Mouse (Mus musculus) small intestine, adult 2 months (tissue): ENCODE results near the gene Inca1. TPM values are rescaled to one million over a fixed set of nuclear protein-coding genes. Genes with fewer than 3 reads are reported as not detected.
A peak's percentile ranks its signal among the peaks of the same experiment; 100 is the strongest.

Experiments used
- H3K27ac ChIP-seq: fragments of 200-500 bp; 2 replicates; pipeline ENCODE4 v1.5.1; 2012; ENCODE audit warnings: low read depth, low read length, control low read depth, inconsistent platforms; ENCODE audit not compliant: insufficient read depth
- H3K27me3 ChIP-seq: fragments of 200-500 bp; 2 replicates; pipeline ENCODE4 v1.6.1; 2012; ENCODE audit warnings: mild to moderate bottlenecking, moderate library complexity, low read length, inconsistent platforms; ENCODE audit not compliant: control insufficient read depth, insufficient read depth
- H3K36me3 ChIP-seq: fragments of 200-500 bp; 2 replicates; pipeline ENCODE4 v1.6.1; 2012; ENCODE audit warnings: mild to moderate bottlenecking, low read length, control low read depth, inconsistent platforms; ENCODE audit not compliant: control insufficient read depth, insufficient read depth
- H3K4me1 ChIP-seq: fragments of 200-500 bp; 2 replicates; pipeline ENCODE4 v1.6.1; 2012; ENCODE audit warnings: low read length, inconsistent platforms, mixed read lengths; ENCODE audit not compliant: control insufficient read depth, insufficient read depth, insufficient read length
- H3K4me3 ChIP-seq: fragments of 200-500 bp; 2 replicates; pipeline ENCODE4 v1.5.1; 2012; ENCODE audit warnings: low read depth, mild to moderate bottlenecking, control low read depth, inconsistent platforms, low read length, moderate library complexity
- CTCF ChIP-seq: fragments of 200-500 bp; IDR thresholded peaks from 2 replicates; pipeline ENCODE4 v1.5.1; 2012; ENCODE audit warnings: low read depth, mild to moderate bottlenecking, control low read depth, inconsistent platforms, low read length, moderate library complexity, mixed read lengths; ENCODE audit not compliant: insufficient replicate concordance, insufficient read length; ENCODE audit errors: extremely low read depth
- POLR2A ChIP-seq: fragments of 200-500 bp; IDR thresholded peaks from 2 replicates; pipeline ENCODE4 v1.6.1; 2012; ENCODE audit warnings: low read depth, mild to moderate bottlenecking, control low read depth, inconsistent platforms, low read length, moderate library complexity
- WGBS: fragments of 180-500 bp; shearing (Covaris S2); methylation state at CpG from one replicate; pipeline ENCODE4 v1.1.7; 2018; 5-methylcytosine and 5-hydroxymethylcytosine counted together
- polyA plus RNA-seq: library from polyadenylated mRNA; depleted of rRNA; stranded (reverse); fragments of >200 nt; gene quantifications from 2 replicates; pipeline ENCODE4 v1.2.3, GENCODE M21; 2012

The Inca1 gene
- polyA plus RNA-seq, 1 experiment, result 0.79 TPM

DNA sequence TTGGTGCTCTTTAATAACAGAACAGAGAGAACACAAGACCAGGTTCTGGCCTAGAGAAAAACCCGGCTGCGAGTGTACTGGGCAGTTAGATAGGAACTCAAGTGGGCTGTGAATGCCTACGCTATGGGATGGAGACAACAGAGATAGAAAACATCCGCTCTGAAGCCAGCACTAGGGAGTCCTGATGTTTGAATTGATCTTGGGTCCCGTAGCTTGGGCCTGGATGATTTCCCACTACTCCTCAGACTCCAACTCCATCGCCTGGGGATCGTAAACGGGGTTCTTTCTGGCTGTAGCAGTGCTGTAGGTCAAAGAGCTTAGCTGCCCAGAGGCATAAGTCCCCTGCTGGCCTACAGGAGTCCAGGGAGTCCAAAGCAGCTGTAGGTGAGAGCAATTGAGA lies 11.6 kb downstream of the Inca1 start:
- WGBS, result 29% methylated on average over 8 of the region's 8 CpGs
- peak overlapping the region; percentile 91 for H3K27ac ChIP-seq
- no peak for TF ChIP-seq CTCF
- TF ChIP-seq POLR2A, result no peak

DNA sequence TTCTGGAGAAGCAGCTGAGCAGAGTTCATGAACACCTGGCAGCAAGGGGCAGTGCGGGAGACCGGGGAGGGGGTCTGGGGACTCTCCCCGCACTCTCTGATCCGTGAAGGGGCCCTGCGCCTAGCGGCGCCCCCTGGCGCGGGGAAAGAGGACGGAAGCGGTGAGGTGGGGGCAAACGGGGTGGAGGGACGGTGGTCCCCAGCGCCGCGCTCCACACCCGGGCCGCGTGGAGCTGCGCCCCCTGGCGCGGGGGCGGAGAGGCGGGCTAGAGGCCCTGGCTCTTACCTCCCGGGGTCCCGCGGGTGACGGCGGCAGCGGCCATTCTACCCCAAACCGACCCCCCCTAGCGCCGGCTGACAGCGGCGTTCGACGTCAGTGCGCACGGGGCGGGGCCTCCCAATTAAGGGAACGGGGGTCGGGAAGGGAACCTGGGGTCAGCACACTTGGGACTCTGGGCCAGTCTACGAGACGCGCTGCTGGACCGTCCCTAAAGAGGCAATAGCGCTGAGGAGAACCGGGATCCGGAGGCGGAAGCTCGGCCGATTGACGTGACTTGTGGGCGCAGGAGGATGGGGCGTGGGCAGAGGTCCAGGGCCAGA lies 12.3 kb downstream of the Inca1 start, which contains the start of gene Camta2:
Camta2 (minus strand) TSS at position 505 of the 599 bp plus-strand sequence.
- peaks cover 34% of the 10 kb centered on the region for H3K4me1 ChIP-seq
- TF ChIP-seq POLR2A, result peak; percentile 58; the same call in 1 of the 2 replicates
- TF ChIP-seq CTCF, result 0 out of 2 replicates have a peak, but pooled peaks have one; percentile 36
- peak within 1 kb of the TSS; percentile 91 for H3K27ac ChIP-seq
- no peaks in the 10 kb centered on the region for H3K27me3 ChIP-seq
- under 1% methylated on average over 55 of the region's 55 CpGs for WGBS
- H3K36me3 ChIP-seq, result peaks cover 25% of the 10 kb centered on the region
- peak within 1 kb of the TSS; percentile 89 for H3K4me3 ChIP-seq

More for the DNA sequence above, 11.6 kb downstream of the Inca1 start:
- Histone ChIP-seq H3K4me1 (peaks cover 34% of the 10 kb centered on the region), H3K36me3 (peaks cover 19% of the 10 kb centered on the region), H3K4me3 (peak overlapping the region; percentile 89; the same call in 1 of the 2 replicates), H3K27me3 (no peaks in the 10 kb centered on the region)

DNA sequence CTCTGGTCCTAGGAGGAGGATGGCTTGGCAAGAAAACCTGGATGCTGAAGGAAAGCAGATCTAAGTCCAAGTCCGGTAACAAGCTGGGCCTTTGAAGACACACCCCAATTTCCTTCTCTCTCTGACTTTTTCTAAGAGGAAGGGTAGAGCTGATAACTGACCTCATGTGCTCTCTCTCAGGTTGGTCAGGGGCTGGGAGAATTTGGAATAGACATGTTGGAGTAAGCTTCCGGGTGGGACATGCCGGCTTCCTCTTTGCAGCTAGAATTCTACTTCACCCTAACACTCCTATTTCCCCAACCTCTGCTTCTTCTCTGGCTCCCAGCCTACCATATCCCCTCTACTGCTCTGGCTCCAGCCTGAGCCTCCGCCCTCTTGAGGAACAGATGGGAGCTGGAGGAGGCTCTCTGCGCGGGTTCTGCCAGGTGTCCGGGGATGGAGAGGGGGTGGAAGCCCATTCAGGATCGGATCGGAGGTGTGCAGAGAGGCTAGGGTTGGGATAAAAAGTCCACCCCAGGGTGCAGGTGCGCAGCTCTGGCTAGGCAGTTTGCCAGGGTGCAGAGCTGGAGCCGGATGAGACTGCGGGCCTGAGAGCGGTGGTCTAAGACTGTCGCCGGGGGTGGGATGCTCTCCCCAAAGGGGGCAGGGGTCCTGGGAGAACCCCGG lies 12.9 kb downstream of the Inca1 start:
- TF ChIP-seq POLR2A (no peak), CTCF (0 out of 2 replicates have a peak, but pooled peaks have one; percentile 11)

DNA sequence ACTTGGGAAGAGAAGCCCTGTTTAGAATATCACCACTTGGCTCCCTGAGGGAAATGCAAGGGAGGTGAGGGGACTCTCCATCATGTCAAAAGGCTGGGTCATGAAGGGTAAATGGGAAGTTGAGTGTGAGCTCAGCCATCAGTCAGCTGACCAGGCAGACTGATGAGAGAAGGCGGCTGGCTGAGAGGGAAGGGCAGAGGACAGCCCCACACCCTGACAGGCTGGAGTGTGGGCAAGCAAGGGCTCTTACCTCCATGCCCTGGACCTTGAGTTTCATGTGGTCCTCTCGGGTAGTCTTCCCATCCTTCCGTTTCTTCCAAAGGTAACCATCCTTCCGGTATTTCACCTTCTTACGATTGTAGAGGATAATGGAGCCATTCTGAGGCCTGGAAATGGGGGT lies 16.3 kb downstream of the Inca1 start:
- 85% methylated on average over 5 of the region's 5 CpGs for WGBS
- Histone ChIP-seq H3K4me1 (peaks cover 31% of the 10 kb centered on the region), H3K27ac (peak overlapping the region; percentile 95), H3K4me3 (no peak overlapping the region), H3K36me3 (peaks cover 59% of the 10 kb centered on the region), H3K27me3 (no peaks in the 10 kb centered on the region)
- TF ChIP-seq POLR2A (no peak), CTCF (no peak)

More for the DNA sequence above, 12.9 kb downstream of the Inca1 start:
- H3K4me3 ChIP-seq, result peak overlapping the region; percentile 89
- H3K36me3 ChIP-seq, result peaks cover 31% of the 10 kb centered on the region
- H3K4me1 ChIP-seq, result peaks cover 34% of the 10 kb centered on the region
- H3K27ac ChIP-seq, result peak overlapping the region; percentile 91
- 2% methylated on average over 16 of the region's 16 CpGs for WGBS
- no peaks in the 10 kb centered on the region for H3K27me3 ChIP-seq

DNA sequence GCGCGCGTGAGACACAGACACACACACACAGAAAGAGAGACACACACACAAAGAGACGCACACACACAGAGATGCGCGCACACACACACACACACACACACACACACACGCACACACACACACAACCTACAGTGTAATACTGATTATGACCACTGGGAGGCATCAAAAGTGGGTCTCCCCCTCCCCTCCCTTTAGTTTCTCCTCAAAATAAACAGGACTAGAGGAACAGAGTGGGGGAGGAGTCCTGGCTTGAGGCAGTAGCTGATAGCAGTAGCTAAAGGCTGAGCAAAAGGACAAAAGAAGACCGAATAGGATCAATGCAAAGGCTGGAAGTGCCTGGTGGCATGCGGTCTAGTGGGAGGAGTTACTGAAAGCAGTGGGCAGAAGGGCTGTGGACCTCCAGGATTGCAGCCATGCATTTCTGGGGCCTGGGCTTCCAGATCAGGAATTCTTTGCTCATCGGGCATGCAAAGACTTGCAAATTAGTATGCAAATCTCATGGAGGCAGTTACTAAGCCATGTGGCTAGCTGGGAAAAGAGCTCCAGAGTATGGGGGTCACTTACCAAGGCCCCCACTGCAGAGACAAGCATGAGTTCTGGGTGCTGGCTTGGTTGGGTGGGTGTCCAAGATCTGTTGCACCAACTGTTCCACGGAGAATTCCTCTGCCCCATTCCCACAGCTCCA lies 17.9 kb downstream of the Inca1 start:
- WGBS, result 70% methylated on average over 11 of the region's 11 CpGs
- H3K4me1 ChIP-seq, result peaks cover 27% of the 10 kb centered on the region
- TF ChIP-seq POLR2A, result no peak
- TF ChIP-seq CTCF, result no peak; the same call in 1 of the 2 replicates
- no peaks in the 10 kb centered on the region for H3K27me3 ChIP-seq
- no peak overlapping the region for H3K27ac ChIP-seq
- H3K36me3 ChIP-seq, result peaks cover 70% of the 10 kb centered on the region
- H3K4me3 ChIP-seq, result no peak overlapping the region

DNA sequence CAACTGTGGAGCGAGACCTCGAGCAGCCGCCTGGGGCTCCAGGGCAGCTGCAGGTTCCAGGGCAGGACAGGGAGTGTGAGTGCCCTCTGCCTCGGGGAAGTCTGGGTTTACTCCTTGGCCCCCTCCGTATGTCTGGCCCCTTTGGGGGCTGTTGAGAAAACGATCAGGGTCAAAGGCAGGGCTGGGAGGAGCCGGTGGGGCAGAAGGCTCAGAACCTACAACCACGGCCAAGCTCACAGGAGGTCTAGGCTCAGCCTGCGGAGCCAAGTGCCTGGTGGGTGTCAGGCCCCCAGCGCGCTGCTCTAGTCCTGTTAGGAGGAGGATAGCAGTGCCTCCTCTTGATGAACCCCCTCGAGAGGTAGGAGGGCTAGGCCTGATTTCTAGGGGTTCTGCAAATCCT lies 18.8 kb downstream of the Inca1 start:
- Histone ChIP-seq H3K27me3 (no peaks in the 10 kb centered on the region), H3K27ac (no peak overlapping the region), H3K36me3 (peaks cover 78% of the 10 kb centered on the region), H3K4me3 (no peak overlapping the region), H3K4me1 (peaks cover 22% of the 10 kb centered on the region)
- no peak for TF ChIP-seq POLR2A
- TF ChIP-seq CTCF, result no peak
- WGBS, result 85% methylated on average over 12 of the region's 12 CpGs

DNA sequence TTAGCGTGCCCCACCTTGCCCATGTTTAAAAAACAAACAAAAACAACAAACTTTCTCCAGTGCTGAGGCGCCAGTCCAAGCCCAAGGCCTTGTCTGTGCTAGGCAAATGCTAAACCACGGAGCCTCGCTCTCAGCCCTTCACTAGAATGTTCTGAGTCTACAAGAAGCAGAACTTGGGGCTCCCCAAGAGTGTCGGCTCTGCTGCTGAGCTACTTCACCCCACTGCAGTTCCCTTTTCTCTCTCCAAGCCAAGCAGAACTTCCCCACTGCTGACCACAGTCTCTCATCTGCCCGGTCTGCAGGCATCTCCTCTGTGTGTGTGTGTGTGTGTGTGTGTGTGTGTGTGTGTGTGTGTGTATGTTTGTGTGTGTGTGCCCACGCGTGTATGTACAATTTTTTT lies 20.1 kb downstream of the Inca1 start:
- Histone ChIP-seq H3K4me3 (no peak overlapping the region), H3K27me3 (no peaks in the 10 kb centered on the region), H3K4me1 (peaks cover 14% of the 10 kb centered on the region), H3K27ac (no peak overlapping the region), H3K36me3 (peaks cover 82% of the 10 kb centered on the region)
- WGBS, result 85% methylated on average over 8 of the region's 8 CpGs
- no peak for TF ChIP-seq POLR2A
- TF ChIP-seq CTCF, result no peak
